Mouse (Mus musculus) hindbrain, embryonic 12.5 days (tissue): ENCODE measurements around the gene Vwa5b2. TPM values are rescaled to one million over a fixed set of nuclear protein-coding genes. Genes with fewer than 3 reads are reported as not detected.

Source experiments
- ATAC-seq: fragments of 200-750 bp; cut with Nextera tagmentation; 2 replicates; pipeline ENCODE4 v1.8.0; 2017; ENCODE audit warnings: moderate TSS enrichment; ENCODE audit not compliant: low FRiP score
- H3K27ac ChIP-seq: fragments of 300-500 bp; sonication (generic); 2 replicates; pipeline ENCODE4 v1.5.1; 2016; ENCODE audit warnings: mild to moderate bottlenecking
- H3K27me3 ChIP-seq: fragments of 300-500 bp; sonication (generic); 2 replicates; pipeline ENCODE4 v1.6.1; 2016; ENCODE audit warnings: mild to moderate bottlenecking
- H3K36me3 ChIP-seq: fragments of 300-500 bp; sonication (generic); 2 replicates; pipeline ENCODE4 v1.6.1; 2016; ENCODE audit warnings: mild to moderate bottlenecking
- H3K4me1 ChIP-seq: fragments of 300-500 bp; sonication (generic); 2 replicates; pipeline ENCODE4 v1.6.1; 2016
- H3K4me2 ChIP-seq: fragments of 300-500 bp; sonication (generic); replicated peaks from 2 replicates; pipeline ENCODE4 v1.6.1; 2016; ENCODE audit warnings: mild to moderate bottlenecking
- H3K4me3 ChIP-seq: fragments of 300-500 bp; sonication (generic); 2 replicates; pipeline ENCODE4 v1.5.1; 2016; ENCODE audit warnings: mild to moderate bottlenecking
- H3K9ac ChIP-seq: fragments of 300-500 bp; sonication (generic); 2 replicates; pipeline ENCODE4 v1.6.1; 2016; ENCODE audit warnings: mild to moderate bottlenecking, moderate library complexity
- H3K9me3 ChIP-seq: fragments of 300-500 bp; sonication (generic); replicated peaks from 2 replicates; pipeline ENCODE4 v1.6.1; 2016; ENCODE audit warnings: mild to moderate bottlenecking
- WGBS: fragments of 180-500 bp; shearing (Covaris S2); methylation state at CpG from one replicate; pipeline ENCODE4 v1.1.7; 2016; 5-methylcytosine and 5-hydroxymethylcytosine counted together
- polyA plus RNA-seq: library from polyadenylated mRNA; unstranded; fragments of >200 nt; fragmentation: Nextera tagmentation; extraction: Ambion mirVana; gene quantifications from 2 replicates; pipeline ENCODE4 v1.2.1, GENCODE M21; 2016

Vwa5b2 gene
- 8.8 and 11.0 TPM in 2 replicates for polyA plus RNA-seq

- peaks cover 25% of the 10 kb centered on the region for H3K4me1 ChIP-seq
- peak; percentile 72 for ATAC-seq
- peak within 1 kb of the TSS; percentile 44 for H3K4me3 ChIP-seq
- H3K9me3 ChIP-seq: no peaks in the 10 kb centered on the region
- H3K4me2 ChIP-seq: peak within 1 kb of the TSS; percentile 70
- H3K9ac ChIP-seq: peak within 1 kb of the TSS; percentile 58
- H3K27me3 ChIP-seq: peaks cover 66% of the 10 kb centered on the region
- H3K36me3 ChIP-seq: no peaks in the 10 kb centered on the region
- 0 out of 2 replicates have a peak within 1 kb of the TSS, but pooled peaks have one; percentile 13 for H3K27ac ChIP-seq
- WGBS: 1% methylated on average over 24 of the region's 24 CpGs
Observed at GRCm38 (mm10) chr16:20589366-20589938, at the start of gene Vwa5b2. Vwa5b2 (plus strand) TSS chr16:20589471.

GRCm38 (mm10) chr16:20539649-20540048, 49.6 kb upstream of the Vwa5b2 start:
- Histone ChIP-seq H3K9me3 (no peaks in the 10 kb centered on the region), H3K36me3 (peaks cover 64% of the 10 kb centered on the region), H3K27me3 (no peaks in the 10 kb centered on the region), H3K4me1 (peaks cover 28% of the 10 kb centered on the region), H3K4me2 (no peak overlapping the region), H3K27ac (no peak overlapping the region), H3K9ac (no peak overlapping the region), H3K4me3 (no peak overlapping the region)
- WGBS: 80% methylated on average over 3 of the region's 3 CpGs
- ATAC-seq: no peak

- no peak overlapping the region for H3K27ac ChIP-seq
- ATAC-seq: no peak
Observed at GRCm38 (mm10) chr16:20540438-20540837, 48.8 kb upstream of the Vwa5b2 start.

GRCm38 (mm10) chr16:20545696-20546095, 43.6 kb upstream of the Vwa5b2 start:
- Histone ChIP-seq H3K4me2 (no peak overlapping the region), H3K9ac (no peak overlapping the region), H3K27me3 (no peaks in the 10 kb centered on the region), H3K4me1 (peaks cover 14% of the 10 kb centered on the region), H3K36me3 (peaks cover 61% of the 10 kb centered on the region), H3K27ac (no peak overlapping the region), H3K9me3 (no peaks in the 10 kb centered on the region), H3K4me3 (no peak overlapping the region)
- 89% methylated on average over 10 of the region's 10 CpGs for WGBS
- no peak for ATAC-seq

More at GRCm38 (mm10) chr16:20540438-20540837, 48.8 kb upstream of the Vwa5b2 start:
- H3K4me1 ChIP-seq: peaks cover 28% of the 10 kb centered on the region
- no peak overlapping the region for H3K9ac ChIP-seq
- H3K27me3 ChIP-seq: no peaks in the 10 kb centered on the region
- peaks cover 72% of the 10 kb centered on the region for H3K36me3 ChIP-seq
- 91% methylated on average over 4 of the region's 4 CpGs for WGBS
- H3K4me2 ChIP-seq: no peak overlapping the region
- H3K4me3 ChIP-seq: no peak overlapping the region
- H3K9me3 ChIP-seq: no peaks in the 10 kb centered on the region

GRCm38 (mm10) chr16:20547423-20547822, 41.8 kb upstream of the Vwa5b2 start:
- WGBS: 56% methylated on average over 5 of the region's 5 CpGs
- Histone ChIP-seq H3K9ac (no peak overlapping the region), H3K27me3 (no peaks in the 10 kb centered on the region), H3K27ac (no peak overlapping the region), H3K36me3 (peaks cover 60% of the 10 kb centered on the region), H3K9me3 (no peaks in the 10 kb centered on the region), H3K4me1 (peaks cover 14% of the 10 kb centered on the region), H3K4me2 (peak overlapping the region; percentile 82), H3K4me3 (peak overlapping the region; percentile 75; the same call in 1 of the 2 replicates)
- ATAC-seq: no peak

- H3K4me2 ChIP-seq: peak within 1 kb of the TSS; percentile 82
- peaks cover 61% of the 10 kb centered on the region for H3K36me3 ChIP-seq
- peak within 1 kb of the TSS; percentile 55 for H3K27ac ChIP-seq
- peaks cover 14% of the 10 kb centered on the region for H3K4me1 ChIP-seq
- under 1% methylated on average over 56 of the region's 56 CpGs for WGBS
- no peaks in the 10 kb centered on the region for H3K27me3 ChIP-seq
- ATAC-seq: peak; percentile 99
- peak within 1 kb of the TSS; percentile 75 for H3K4me3 ChIP-seq
- H3K9ac ChIP-seq: peak within 1 kb of the TSS; percentile 88
- no peaks in the 10 kb centered on the region for H3K9me3 ChIP-seq
Observed at GRCm38 (mm10) chr16:20548096-20548948, 40.9 kb upstream of the Vwa5b2 start, which contains the start of gene Abcf3. Abcf3 (plus strand) TSS chr16:20548577.

- WGBS: 59% methylated on average over 9 of the region's 9 CpGs
- peak overlapping the region; percentile 88 for H3K9ac ChIP-seq
- no peaks in the 10 kb centered on the region for H3K27me3 ChIP-seq
- no peak overlapping the region for H3K27ac ChIP-seq
- peaks cover 14% of the 10 kb centered on the region for H3K4me1 ChIP-seq
- H3K4me3 ChIP-seq: peak overlapping the region; percentile 75
- no peak for ATAC-seq
- H3K9me3 ChIP-seq: no peaks in the 10 kb centered on the region
- H3K4me2 ChIP-seq: peak overlapping the region; percentile 82
- H3K36me3 ChIP-seq: peaks cover 61% of the 10 kb centered on the region
Observed at GRCm38 (mm10) chr16:20549161-20549560, 40.1 kb upstream of the Vwa5b2 start.

- ATAC-seq: no peak
- Histone ChIP-seq H3K4me2 (no peak overlapping the region), H3K9ac (no peak overlapping the region), H3K4me3 (no peak overlapping the region), H3K4me1 (peaks cover 14% of the 10 kb centered on the region), H3K27me3 (no peaks in the 10 kb centered on the region), H3K36me3 (peaks cover 52% of the 10 kb centered on the region), H3K9me3 (no peaks in the 10 kb centered on the region), H3K27ac (no peak overlapping the region)
- WGBS: 97% methylated on average over 5 of the region's 5 CpGs
Observed at GRCm38 (mm10) chr16:20551691-20552090, 37.6 kb upstream of the Vwa5b2 start.

- H3K9me3 ChIP-seq: no peaks in the 10 kb centered on the region
- WGBS: 85% methylated on average over 1 of the region's 1 CpGs
Observed at GRCm38 (mm10) chr16:20552594-20552993, 36.7 kb upstream of the Vwa5b2 start.

GRCm38 (mm10) chr16:20555000-20555399, 34.3 kb upstream of the Vwa5b2 start:
- no peak overlapping the region for H3K27ac ChIP-seq
- no peak overlapping the region for H3K4me2 ChIP-seq
- no peak for ATAC-seq
- no peaks in the 10 kb centered on the region for H3K4me1 ChIP-seq
- WGBS: 95% methylated on average over 6 of the region's 6 CpGs
- no peak overlapping the region for H3K9ac ChIP-seq
- peaks cover 77% of the 10 kb centered on the region for H3K36me3 ChIP-seq
- no peaks in the 10 kb centered on the region for H3K9me3 ChIP-seq
- H3K27me3 ChIP-seq: no peaks in the 10 kb centered on the region
- H3K4me3 ChIP-seq: no peak overlapping the region

More at GRCm38 (mm10) chr16:20552594-20552993, 36.7 kb upstream of the Vwa5b2 start:
- no peak for ATAC-seq
- Histone ChIP-seq H3K4me3 (no peak overlapping the region), H3K27me3 (no peaks in the 10 kb centered on the region), H3K4me1 (peaks cover 12% of the 10 kb centered on the region), H3K9ac (no peak overlapping the region), H3K27ac (no peak overlapping the region), H3K4me2 (no peak overlapping the region), H3K36me3 (peaks cover 55% of the 10 kb centered on the region)

- no peak for ATAC-seq
- Histone ChIP-seq H3K4me3 (no peak overlapping the region), H3K9me3 (no peaks in the 10 kb centered on the region), H3K27me3 (no peaks in the 10 kb centered on the region), H3K9ac (no peak overlapping the region), H3K4me1 (no peaks in the 10 kb centered on the region), H3K27ac (no peak overlapping the region), H3K4me2 (no peak overlapping the region), H3K36me3 (peaks cover 77% of the 10 kb centered on the region)
- 85% methylated on average over 7 of the region's 7 CpGs for WGBS
Observed at GRCm38 (mm10) chr16:20557381-20557780, 31.9 kb upstream of the Vwa5b2 start.

- Histone ChIP-seq H3K4me1 (no peaks in the 10 kb centered on the region), H3K36me3 (peaks cover 29% of the 10 kb centered on the region), H3K9ac (no peak overlapping the region), H3K4me2 (no peak overlapping the region), H3K27ac (no peak overlapping the region), H3K27me3 (no peaks in the 10 kb centered on the region), H3K9me3 (no peaks in the 10 kb centered on the region), H3K4me3 (no peak overlapping the region)
- WGBS: 64% methylated on average over 1 of the region's 1 CpGs
- ATAC-seq: no peak
Observed at GRCm38 (mm10) chr16:20565075-20565474, 24.2 kb upstream of the Vwa5b2 start.
